Mouse (Mus musculus): Measurements from ENCODE around the gene Bgn. TPM values are rescaled to one million over a fixed set of nuclear protein-coding genes. Genes with fewer than 3 reads are reported as not detected.
"Not testable (repeated sequence)": the region's sequence is repeated elsewhere in the genome, so short reads cannot be mapped to it uniquely, and the experiment has no call there.

Bgn gene
- total RNA-seq, 2 experiments from 2014 or later: 245 to 273 TPM

GRCm38 (mm10) chrX:73486920-73487319 is 3.5 kb downstream of the Bgn start:
- DNase-seq (ENCODE audit: low spot score in 2 of 2): no peak

- no peak for DNase-seq (ENCODE audit: low spot score in 2 of 2)
Measured at GRCm38 (mm10) chrX:73490186-73490585, 6.8 kb downstream of the Bgn start.

- no peak for DNase-seq (ENCODE audit: low spot score in 2 of 2)
Measured at GRCm38 (mm10) chrX:73490804-73491203, 7.4 kb downstream of the Bgn start.

GRCm38 (mm10) chrX:73493567-73493966 is 10.2 kb downstream of the Bgn start:
- not testable (repeated sequence) for DNase-seq (ENCODE audit: low spot score in 2 of 2)

- no peak for DNase-seq (ENCODE audit: low spot score in 2 of 2)
Measured at GRCm38 (mm10) chrX:73496746-73497145, 13.3 kb downstream of the Bgn start.

GRCm38 (mm10) chrX:73505130-73505735 is 21.8 kb downstream of the Bgn start:
- DNase-seq (ENCODE audit: low spot score in 2 of 2): no peak

GRCm38 (mm10) chrX:73506577-73506976 is 23.2 kb downstream of the Bgn start:
- DNase-seq (ENCODE audit: low spot score in 2 of 2): no peak

GRCm38 (mm10) chrX:73509209-73509608 is 25.8 kb downstream of the Bgn start:
- no peak for DNase-seq (ENCODE audit: low spot score in 2 of 2)

GRCm38 (mm10) chrX:73512904-73513303 is 29.5 kb downstream of the Bgn start:
- no peak for DNase-seq (ENCODE audit: low spot score in 2 of 2)

GRCm38 (mm10) chrX:73516556-73516955 is 33.2 kb downstream of the Bgn start:
- DNase-seq (ENCODE audit: low spot score in 2 of 2): no peak

GRCm38 (mm10) chrX:73517060-73517600 is 33.7 kb downstream of the Bgn start:
- DNase-seq (ENCODE audit: low spot score in 2 of 2): no peak

- no peak for DNase-seq (ENCODE audit: low spot score in 2 of 2)
Measured at GRCm38 (mm10) chrX:73520692-73521091, 37.3 kb downstream of the Bgn start.

- no peak for DNase-seq (ENCODE audit: low spot score in 2 of 2)
Measured at GRCm38 (mm10) chrX:73524318-73525222, 41.2 kb downstream of the Bgn start.

- DNase-seq (ENCODE audit: low spot score in 2 of 2): no peak
Measured at GRCm38 (mm10) chrX:73525223-73526140, 42.1 kb downstream of the Bgn start.

- no peak for DNase-seq (ENCODE audit: low spot score in 2 of 2)
Measured at GRCm38 (mm10) chrX:73526410-73526887, 43.0 kb downstream of the Bgn start.

- no peak for DNase-seq (ENCODE audit: low spot score in 2 of 2)
Measured at GRCm38 (mm10) chrX:73537875-73538274, 54.5 kb downstream of the Bgn start.

- no peak for DNase-seq (ENCODE audit: low spot score in 2 of 2)
Measured at GRCm38 (mm10) chrX:73543340-73543739, 59.9 kb downstream of the Bgn start.
